Mouse (Mus musculus): ENCODE results near the gene Gm20388. TPM values are rescaled to one million over a fixed set of nuclear protein-coding genes. Genes with fewer than 3 reads are reported as not detected.

Gene Gm20388
- polyA plus RNA-seq, 1 experiment from 2014 or later, result not detected

- H3K4me2 ChIP-seq (ENCODE audit: low read length), result no peak overlapping the region
- H3K36me3 ChIP-seq (ENCODE audit: control insufficient read depth, insufficient read depth, low read length), result peaks cover 29% of the 10 kb centered on the region
- H3K9me3 ChIP-seq (ENCODE audit: control insufficient read depth, low read length), result no peaks in the 10 kb centered on the region
- 35% methylated on average over 5 of the region's 5 CpGs for WGBS
- H3K27me3 ChIP-seq (ENCODE audit: control insufficient read depth, insufficient read depth, low read length), result no peaks in the 10 kb centered on the region
- no peak overlapping the region; a peak in 1 of 4 replicates for H3K27ac ChIP-seq (replicated peaks in 1 of 2; ENCODE audit: control insufficient read depth in 1 of 2, insufficient read depth in 1 of 2, low read depth in 2 of 2, low read length in 2 of 2)
- H3K9ac ChIP-seq (ENCODE audit: low read length), result 0 out of 2 replicates have a peak overlapping the region, but pooled peaks have one; percentile 21
- peaks cover 3 to 4% of the 10 kb centered on the region in 2 experiments; a peak in 2 of 4 replicates for H3K4me1 ChIP-seq (ENCODE audit: control insufficient read depth in 2 of 2, insufficient read depth in 2 of 2, low read length in 2 of 2)
- 0 out of 2 replicates have a peak, but pooled peaks have one; percentile 36 for ATAC-seq (ENCODE audit: insufficient number of reproducible peaks, insufficient read depth, low FRiP score, low read depth)
- H3K4me3 ChIP-seq (ENCODE audit: control insufficient read depth in 1 of 2, insufficient read depth in 1 of 2, low read depth in 1 of 2, low read length in 2 of 2), result no peak overlapping the region
Observed at GRCm38 (mm10) chr8:119960531-119961104, 50.0 kb downstream of the Gm20388 start.

GRCm38 (mm10) chr8:119964859-119965258 lies 54.2 kb downstream of the Gm20388 start:
- H3K4me1 ChIP-seq (ENCODE audit: control insufficient read depth in 2 of 2, insufficient read depth in 2 of 2, low read length in 2 of 2), result peaks cover 3 to 4% of the 10 kb centered on the region in 2 experiments; a peak in 2 of 4 replicates
- no peak for ATAC-seq (ENCODE audit: insufficient number of reproducible peaks, insufficient read depth, low FRiP score, low read depth)
- no peak overlapping the region for H3K27ac ChIP-seq (replicated peaks in 1 of 2; ENCODE audit: control insufficient read depth in 1 of 2, insufficient read depth in 1 of 2, low read depth in 2 of 2, low read length in 2 of 2)
- no peak overlapping the region for H3K4me2 ChIP-seq (ENCODE audit: low read length)
- no peak overlapping the region for H3K9ac ChIP-seq (ENCODE audit: low read length)
- 70% methylated on average over 4 of the region's 4 CpGs for WGBS
- H3K36me3 ChIP-seq (ENCODE audit: control insufficient read depth, insufficient read depth, low read length), result no peaks in the 10 kb centered on the region
- no peaks in the 10 kb centered on the region for H3K27me3 ChIP-seq (ENCODE audit: control insufficient read depth, insufficient read depth, low read length)
- H3K9me3 ChIP-seq (ENCODE audit: control insufficient read depth, low read length), result peaks cover 7% of the 10 kb centered on the region
- H3K4me3 ChIP-seq (ENCODE audit: control insufficient read depth in 1 of 2, insufficient read depth in 1 of 2, low read depth in 1 of 2, low read length in 2 of 2), result no peak overlapping the region

- no peak overlapping the region for H3K9ac ChIP-seq (ENCODE audit: low read length)
- H3K27me3 ChIP-seq (ENCODE audit: control insufficient read depth, insufficient read depth, low read length), result no peaks in the 10 kb centered on the region
- H3K4me1 ChIP-seq (ENCODE audit: control insufficient read depth in 2 of 2, insufficient read depth in 2 of 2, low read length in 2 of 2), result peaks cover 2 to 3% of the 10 kb centered on the region in 2 experiments; a peak in 1 of 4 replicates
- no peak overlapping the region for H3K4me3 ChIP-seq (ENCODE audit: control insufficient read depth in 1 of 2, insufficient read depth in 1 of 2, low read depth in 1 of 2, low read length in 2 of 2)
- ATAC-seq (ENCODE audit: insufficient number of reproducible peaks, insufficient read depth, low FRiP score, low read depth), result no peak
- H3K27ac ChIP-seq (replicated peaks in 1 of 2; ENCODE audit: control insufficient read depth in 1 of 2, insufficient read depth in 1 of 2, low read depth in 2 of 2, low read length in 2 of 2), result no peak overlapping the region
- peaks cover 7% of the 10 kb centered on the region for H3K9me3 ChIP-seq (ENCODE audit: control insufficient read depth, low read length)
- no peak overlapping the region for H3K4me2 ChIP-seq (ENCODE audit: low read length)
- 84% methylated on average over 9 of the region's 9 CpGs for WGBS
- no peaks in the 10 kb centered on the region for H3K36me3 ChIP-seq (ENCODE audit: control insufficient read depth, insufficient read depth, low read length)
Observed at GRCm38 (mm10) chr8:119967435-119967834, 56.8 kb downstream of the Gm20388 start.

- WGBS, result 57% methylated on average over 9 of the region's 9 CpGs
- H3K36me3 ChIP-seq (ENCODE audit: control insufficient read depth, insufficient read depth, low read length), result no peaks in the 10 kb centered on the region
- ATAC-seq (ENCODE audit: insufficient number of reproducible peaks, insufficient read depth, low FRiP score, low read depth), result no peak
- no peak overlapping the region for H3K9ac ChIP-seq (ENCODE audit: low read length)
- H3K4me3 ChIP-seq (ENCODE audit: control insufficient read depth in 1 of 2, insufficient read depth in 1 of 2, low read depth in 1 of 2, low read length in 2 of 2), result no peak overlapping the region
- peaks cover 2 to 3% of the 10 kb centered on the region in 2 experiments; a peak in 1 of 4 replicates for H3K4me1 ChIP-seq (ENCODE audit: control insufficient read depth in 2 of 2, insufficient read depth in 2 of 2, low read length in 2 of 2)
- H3K4me2 ChIP-seq (ENCODE audit: low read length), result no peak overlapping the region
- no peaks in the 10 kb centered on the region for H3K27me3 ChIP-seq (ENCODE audit: control insufficient read depth, insufficient read depth, low read length)
- H3K27ac ChIP-seq (replicated peaks in 1 of 2; ENCODE audit: control insufficient read depth in 1 of 2, insufficient read depth in 1 of 2, low read depth in 2 of 2, low read length in 2 of 2), result no peak overlapping the region
- peaks cover 7% of the 10 kb centered on the region for H3K9me3 ChIP-seq (ENCODE audit: control insufficient read depth, low read length)
Observed at GRCm38 (mm10) chr8:119970169-119970568, 59.5 kb downstream of the Gm20388 start.

DNA sequence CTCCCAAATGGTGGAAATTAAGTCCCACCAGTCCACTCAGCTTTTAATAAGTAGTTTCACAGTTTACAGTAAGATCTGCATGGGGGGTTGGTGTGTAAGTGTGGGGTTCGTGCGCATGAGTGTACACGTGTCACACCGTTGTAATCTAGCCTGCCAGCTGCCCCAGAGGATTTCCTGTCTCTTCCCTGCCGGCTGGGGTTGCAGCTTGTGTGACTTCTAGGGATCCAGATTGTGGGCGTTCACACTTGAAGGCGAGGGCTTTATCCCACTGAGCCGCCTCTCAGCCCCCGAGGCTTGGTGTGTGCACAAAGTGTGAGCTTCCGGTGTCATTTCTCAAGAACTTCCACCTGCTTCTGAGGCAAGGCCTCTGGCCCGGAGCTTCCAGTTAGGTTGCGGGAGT lies 61.9 kb downstream of the Gm20388 start:
- H3K9ac ChIP-seq (ENCODE audit: low read length), result no peak overlapping the region
- H3K36me3 ChIP-seq (ENCODE audit: control insufficient read depth, insufficient read depth, low read length), result no peaks in the 10 kb centered on the region
- no peaks in the 10 kb centered on the region for H3K27me3 ChIP-seq (ENCODE audit: control insufficient read depth, insufficient read depth, low read length)
- H3K4me3 ChIP-seq (ENCODE audit: control insufficient read depth in 1 of 2, insufficient read depth in 1 of 2, low read depth in 1 of 2, low read length in 2 of 2), result no peak overlapping the region
- H3K4me1 ChIP-seq (ENCODE audit: control insufficient read depth in 2 of 2, insufficient read depth in 2 of 2, low read length in 2 of 2), result peaks cover 2 to 3% of the 10 kb centered on the region in 2 experiments; a peak in 1 of 4 replicates
- no peak overlapping the region for H3K4me2 ChIP-seq (ENCODE audit: low read length)
- peak overlapping the region in 1 of 2 experiments; percentile 15; a peak in 1 of 4 replicates for H3K27ac ChIP-seq (replicated peaks in 1 of 2; ENCODE audit: control insufficient read depth in 1 of 2, insufficient read depth in 1 of 2, low read depth in 2 of 2, low read length in 2 of 2)
- WGBS, result 53% methylated on average over 12 of the region's 12 CpGs
- peaks cover 4% of the 10 kb centered on the region for H3K9me3 ChIP-seq (ENCODE audit: control insufficient read depth, low read length)
- ATAC-seq (ENCODE audit: insufficient number of reproducible peaks, insufficient read depth, low FRiP score, low read depth), result 0 out of 2 replicates have a peak, but pooled peaks have one; percentile 33

- Histone ChIP-seq H3K36me3 (ENCODE audit: control insufficient read depth, insufficient read depth, low read length) (no peaks in the 10 kb centered on the region), H3K9me3 (ENCODE audit: control insufficient read depth, low read length) (no peaks in the 10 kb centered on the region), H3K4me1 (ENCODE audit: control insufficient read depth in 2 of 2, insufficient read depth in 2 of 2, low read length in 2 of 2) (no peaks in the 10 kb centered on the region), H3K4me2 (ENCODE audit: low read length) (no peak overlapping the region), H3K27me3 (ENCODE audit: control insufficient read depth, insufficient read depth, low read length) (no peaks in the 10 kb centered on the region), H3K9ac (ENCODE audit: low read length) (no peak overlapping the region), H3K4me3 (ENCODE audit: control insufficient read depth in 1 of 2, insufficient read depth in 1 of 2, low read depth in 1 of 2, low read length in 2 of 2) (no peak overlapping the region), H3K27ac (replicated peaks in 1 of 2; ENCODE audit: control insufficient read depth in 1 of 2, insufficient read depth in 1 of 2, low read depth in 2 of 2, low read length in 2 of 2) (no peak overlapping the region)
- no peak for ATAC-seq (ENCODE audit: insufficient number of reproducible peaks, insufficient read depth, low FRiP score, low read depth)
- 61% methylated on average over 11 of the region's 11 CpGs for WGBS
Observed at GRCm38 (mm10) chr8:119978770-119979381, 68.2 kb downstream of the Gm20388 start.

- H3K27ac ChIP-seq (replicated peaks in 1 of 2; ENCODE audit: control insufficient read depth in 1 of 2, insufficient read depth in 1 of 2, low read depth in 2 of 2, low read length in 2 of 2), result no peak overlapping the region
- no peak overlapping the region for H3K9ac ChIP-seq (ENCODE audit: low read length)
- H3K4me2 ChIP-seq (ENCODE audit: low read length), result no peak overlapping the region
- H3K36me3 ChIP-seq (ENCODE audit: control insufficient read depth, insufficient read depth, low read length), result no peaks in the 10 kb centered on the region
- H3K4me1 ChIP-seq (ENCODE audit: control insufficient read depth in 2 of 2, insufficient read depth in 2 of 2, low read length in 2 of 2), result no peaks in the 10 kb centered on the region
- H3K4me3 ChIP-seq (ENCODE audit: control insufficient read depth in 1 of 2, insufficient read depth in 1 of 2, low read depth in 1 of 2, low read length in 2 of 2), result no peak overlapping the region
- H3K9me3 ChIP-seq (ENCODE audit: control insufficient read depth, low read length), result no peaks in the 10 kb centered on the region
- 76% methylated on average over 4 of the region's 4 CpGs for WGBS
- no peaks in the 10 kb centered on the region for H3K27me3 ChIP-seq (ENCODE audit: control insufficient read depth, insufficient read depth, low read length)
- ATAC-seq (ENCODE audit: insufficient number of reproducible peaks, insufficient read depth, low FRiP score, low read depth), result no peak
Observed at GRCm38 (mm10) chr8:119981253-119981652, 70.6 kb downstream of the Gm20388 start.

All from heart, embryonic 14.5 days (tissue).